Mouse (Mus musculus): ENCODE results near the gene Zfp180. TPM values are rescaled to one million over a fixed set of nuclear protein-coding genes. Genes with fewer than 3 reads are reported as not detected.
A peak's percentile ranks its signal among the peaks of the same experiment; 100 is the strongest.
"Not testable (repeated sequence)": the region's sequence is repeated elsewhere in the genome, so short reads cannot be mapped to it uniquely, and the experiment has no call there.

The Zfp180 gene
- polyA plus RNA-seq (2015; fragmentation: Nextera tagmentation; extraction: Ambion mirVana) = 40.1 and 44.1 TPM in 2 replicates

GRCm38 (mm10) chr7:24081634-24082431 lies at the start of gene Zfp180:
Gene Zfp180 (plus strand): TSS chr7:24081924.
- WGBS = 13% methylated on average over 44 of the region's 44 CpGs
- H3K4me2 ChIP-seq = peak within 1 kb of the TSS; percentile 70
- no peaks in the 10 kb centered on the region for H3K27me3 ChIP-seq (replicated peaks)
- peaks cover 23% of the 10 kb centered on the region for H3K4me1 ChIP-seq
- 0 out of 2 replicates have a peak, but pooled peaks cover 4% of the 10 kb centered on the region for H3K36me3 ChIP-seq (replicated peaks)
- H3K9ac ChIP-seq = peak within 1 kb of the TSS; percentile 55
- H3K4me3 ChIP-seq = peak within 1 kb of the TSS; percentile 56
- ATAC-seq (replicated peaks) = peak; percentile 97
- H3K9me3 ChIP-seq = no peaks in the 10 kb centered on the region
- peak within 1 kb of the TSS; percentile 79 for H3K27ac ChIP-seq

GRCm38 (mm10) chr7:24052660-24053304 lies 28.9 kb upstream of the Zfp180 start, which contains the start of gene Vmn1r183:
Gene Vmn1r183 (plus strand): TSS chr7:24053254.
- Histone ChIP-seq H3K4me2 (no peak within 1 kb of the TSS), H3K4me1 (no peaks in the 10 kb centered on the region)
- 80% methylated on average over 4 of the region's 4 CpGs for WGBS

DNA sequence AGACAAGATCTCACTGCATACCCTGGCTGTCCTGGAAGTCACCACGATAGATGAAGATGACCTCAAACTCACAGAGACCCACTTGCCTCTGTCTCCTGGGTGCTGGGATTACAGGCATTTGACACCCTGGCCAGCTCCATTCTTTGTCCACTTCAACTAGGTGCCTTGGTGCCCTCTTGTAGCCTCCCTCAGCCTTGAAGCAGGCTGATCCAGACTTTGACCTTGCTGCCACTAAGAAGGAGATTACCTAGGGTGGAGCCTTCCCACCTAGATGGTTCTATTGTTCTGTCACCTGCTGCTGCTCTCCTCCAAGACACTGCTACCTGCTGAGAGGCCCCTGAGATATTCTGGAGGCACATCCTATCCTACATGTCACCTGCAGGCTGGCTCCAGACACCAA lies 7.3 kb upstream of the Zfp180 start:
- not testable (repeated sequence) for H3K27ac ChIP-seq; ATAC-seq (replicated peaks); H3K36me3 ChIP-seq (replicated peaks); H3K4me3 ChIP-seq; H3K4me1 ChIP-seq; H3K9ac ChIP-seq; H3K27me3 ChIP-seq (replicated peaks); H3K4me2 ChIP-seq; H3K9me3 ChIP-seq
- 38% methylated on average over 1 of the region's 1 CpGs for WGBS

More at GRCm38 (mm10) chr7:24052660-24053304, 28.9 kb upstream of the Zfp180 start, which contains the start of gene Vmn1r183:
- Histone ChIP-seq H3K4me3 (no peak within 1 kb of the TSS), H3K9ac (no peak within 1 kb of the TSS), H3K27ac (no peak within 1 kb of the TSS), H3K9me3 (no peaks in the 10 kb centered on the region), H3K27me3 (replicated peaks) (no peaks in the 10 kb centered on the region), H3K36me3 (replicated peaks) (no peaks in the 10 kb centered on the region)
- no peak for ATAC-seq (replicated peaks)

- Histone ChIP-seq H3K9ac (peak overlapping the region; percentile 55), H3K4me2 (peak overlapping the region; percentile 70), H3K27me3 (replicated peaks) (no peaks in the 10 kb centered on the region), H3K4me1 (peaks cover 23% of the 10 kb centered on the region), H3K4me3 (peak overlapping the region; percentile 56), H3K36me3 (replicated peaks) (peaks cover 11% of the 10 kb centered on the region), H3K27ac (peak overlapping the region; percentile 79), H3K9me3 (no peaks in the 10 kb centered on the region)
- ATAC-seq (replicated peaks) = peak; percentile 34
- 60% methylated on average over 15 of the region's 15 CpGs for WGBS
These were observed 922 bp downstream of the Zfp180 start for GRCm38 (mm10) chr7:24082457-24083235.

GRCm38 (mm10) chr7:24086871-24087270 lies 5.1 kb downstream of the Zfp180 start:
- peaks cover 23% of the 10 kb centered on the region for H3K4me1 ChIP-seq
- H3K36me3 ChIP-seq (replicated peaks) = peaks cover 15% of the 10 kb centered on the region
- 99% methylated on average over 4 of the region's 4 CpGs for WGBS
- H3K4me3 ChIP-seq = no peak overlapping the region
- H3K27ac ChIP-seq = no peak overlapping the region
- H3K27me3 ChIP-seq (replicated peaks) = no peaks in the 10 kb centered on the region
- no peak for ATAC-seq (replicated peaks)
- no peak overlapping the region for H3K9ac ChIP-seq
- no peak overlapping the region for H3K4me2 ChIP-seq
- no peaks in the 10 kb centered on the region for H3K9me3 ChIP-seq

- no peaks in the 10 kb centered on the region for H3K9me3 ChIP-seq
- no peak overlapping the region for H3K27ac ChIP-seq
- H3K27me3 ChIP-seq (replicated peaks) = no peaks in the 10 kb centered on the region
- no peak overlapping the region for H3K9ac ChIP-seq
- H3K4me1 ChIP-seq = peaks cover 18% of the 10 kb centered on the region
- no peak overlapping the region for H3K4me2 ChIP-seq
- no peak overlapping the region for H3K4me3 ChIP-seq
- WGBS = 96% methylated on average over 12 of the region's 12 CpGs
- H3K36me3 ChIP-seq (replicated peaks) = peaks cover 17% of the 10 kb centered on the region
- ATAC-seq (replicated peaks) = no peak
These were observed 5.9 kb downstream of the Zfp180 start for GRCm38 (mm10) chr7:24087485-24088125.

DNA sequence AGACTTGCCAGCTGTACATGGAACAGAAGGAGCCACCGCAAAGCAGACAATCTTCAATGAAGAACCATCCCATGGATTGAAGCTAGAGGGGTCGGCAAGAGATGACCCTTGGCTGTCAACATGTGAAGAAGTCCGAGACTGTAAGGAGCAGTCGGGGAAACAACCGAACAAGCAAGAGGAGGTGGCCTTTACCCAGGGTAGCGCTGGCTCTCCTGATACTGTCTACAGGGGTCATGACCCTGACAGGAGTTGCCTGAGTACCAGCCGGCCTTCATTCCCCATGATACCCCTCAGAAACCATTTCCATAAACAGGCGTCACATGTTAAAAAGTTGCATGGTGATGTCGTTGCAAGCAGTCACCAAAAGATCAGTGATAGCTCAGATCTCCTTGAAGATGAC lies 22.7 kb downstream of the Zfp180 start:
- no peak for ATAC-seq (replicated peaks)
- Histone ChIP-seq H3K9me3 (peaks cover 75% of the 10 kb centered on the region), H3K9ac (no peak overlapping the region), H3K27me3 (replicated peaks) (no peaks in the 10 kb centered on the region), H3K4me1 (no peaks in the 10 kb centered on the region), H3K27ac (no peak overlapping the region), H3K4me2 (no peak overlapping the region), H3K36me3 (replicated peaks) (peaks cover 93% of the 10 kb centered on the region), H3K4me3 (no peak overlapping the region)
- 96% methylated on average over 9 of the region's 9 CpGs for WGBS

GRCm38 (mm10) chr7:24105144-24105703 lies 23.5 kb downstream of the Zfp180 start:
- Histone ChIP-seq H3K9me3 (peaks cover 71% of the 10 kb centered on the region), H3K9ac (no peak overlapping the region), H3K36me3 (replicated peaks) (peaks cover 86% of the 10 kb centered on the region), H3K4me2 (no peak overlapping the region), H3K4me3 (no peak overlapping the region), H3K4me1 (no peaks in the 10 kb centered on the region), H3K27me3 (replicated peaks) (no peaks in the 10 kb centered on the region), H3K27ac (no peak overlapping the region)
- WGBS = 96% methylated on average over 18 of the region's 18 CpGs
- ATAC-seq (replicated peaks) = no peak

GRCm38 (mm10) chr7:24110839-24111238 lies 29.1 kb downstream of the Zfp180 start:
- peaks cover 29% of the 10 kb centered on the region for H3K36me3 ChIP-seq (replicated peaks)

DNA sequence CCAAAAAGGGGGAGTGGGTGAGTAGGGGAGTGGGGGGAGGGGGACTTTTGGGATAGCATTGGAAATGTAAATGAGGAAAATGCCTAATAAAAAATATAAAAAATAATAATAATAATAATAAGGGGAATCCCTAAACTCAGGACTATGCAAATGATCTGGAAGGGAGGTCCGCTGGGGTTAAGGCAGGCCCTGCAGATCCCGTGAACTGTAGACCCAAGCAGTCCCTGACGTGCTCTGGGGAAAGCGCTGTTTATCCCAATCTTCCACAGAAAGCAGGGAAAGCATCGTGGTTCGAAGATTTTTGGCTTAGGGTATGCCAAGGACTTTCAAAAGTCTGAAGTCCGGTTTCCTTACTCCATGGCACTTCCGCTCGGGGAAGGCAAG lies 30.0 kb downstream of the Zfp180 start:
- peak; percentile 83 for ATAC-seq (replicated peaks)
- Histone ChIP-seq H3K9me3 (peaks cover 19% of the 10 kb centered on the region), H3K27ac (peak overlapping the region; percentile 40; the same call in 1 of the 2 replicates), H3K4me3 (peak overlapping the region; percentile 73), H3K27me3 (replicated peaks) (no peaks in the 10 kb centered on the region), H3K9ac (peak overlapping the region; percentile 15; the same call in 1 of the 2 replicates), H3K4me2 (peak overlapping the region; percentile 71), H3K4me1 (peaks cover 6% of the 10 kb centered on the region; the same call in 1 of the 2 replicates), H3K36me3 (replicated peaks) (peaks cover 20% of the 10 kb centered on the region)
- WGBS = 4% methylated on average over 9 of the region's 9 CpGs

More at GRCm38 (mm10) chr7:24110839-24111238, 29.1 kb downstream of the Zfp180 start:
- H3K27me3 ChIP-seq (replicated peaks) = no peaks in the 10 kb centered on the region
- H3K4me1 ChIP-seq = peaks cover 6% of the 10 kb centered on the region; the same call in 1 of the 2 replicates
- no peak overlapping the region for H3K4me3 ChIP-seq
- peaks cover 29% of the 10 kb centered on the region for H3K9me3 ChIP-seq
- whole genome bisulfite sequencing = 96% methylated on average over 7 of the region's 7 CpGs
- no peak overlapping the region for H3K27ac ChIP-seq
- ATAC-seq (replicated peaks) = no peak
- no peak overlapping the region for H3K4me2 ChIP-seq
- no peak overlapping the region for H3K9ac ChIP-seq

- Histone ChIP-seq H3K36me3 (replicated peaks) (peaks cover 15% of the 10 kb centered on the region), H3K9ac (peak within 1 kb of the TSS; percentile 68), H3K4me3 (peak within 1 kb of the TSS; percentile 73), H3K27me3 (replicated peaks) (no peaks in the 10 kb centered on the region), H3K4me1 (peaks cover 6% of the 10 kb centered on the region; the same call in 1 of the 2 replicates), H3K27ac (peak within 1 kb of the TSS; percentile 68), H3K4me2 (peak within 1 kb of the TSS; percentile 71), H3K9me3 (peaks cover 14% of the 10 kb centered on the region)
- WGBS = 1% methylated on average over 23 of the region's 23 CpGs
- ATAC-seq (replicated peaks) = peak; percentile 97
These were observed 30.6 kb downstream of the Zfp180 start, which contains the start of gene Zfp112 for GRCm38 (mm10) chr7:24112156-24112856. Gene Zfp112 (plus strand): TSS chr7:24112314.
